Mouse (Mus musculus) heart, postnatal 0 days (tissue): Measurements from ENCODE around the gene App.

Source experiments
- CTCF ChIP-seq: IDR thresholded peaks from 2 replicates; pipeline ENCODE4 v1.5.1; 2016; ENCODE audit warnings: antibody characterized with exemption, control low read depth, low read depth
- EP300 ChIP-seq: IDR thresholded peaks from 2 replicates; pipeline ENCODE4 v1.6.1; 2016; ENCODE audit warnings: antibody characterized with exemption, low read depth

GRCm38 (mm10) chr16:85071791-85072190 is 101.8 kb downstream of the App start:
- TF ChIP-seq CTCF (no peak), EP300 (no peak)
